In the genomic region with DNA sequence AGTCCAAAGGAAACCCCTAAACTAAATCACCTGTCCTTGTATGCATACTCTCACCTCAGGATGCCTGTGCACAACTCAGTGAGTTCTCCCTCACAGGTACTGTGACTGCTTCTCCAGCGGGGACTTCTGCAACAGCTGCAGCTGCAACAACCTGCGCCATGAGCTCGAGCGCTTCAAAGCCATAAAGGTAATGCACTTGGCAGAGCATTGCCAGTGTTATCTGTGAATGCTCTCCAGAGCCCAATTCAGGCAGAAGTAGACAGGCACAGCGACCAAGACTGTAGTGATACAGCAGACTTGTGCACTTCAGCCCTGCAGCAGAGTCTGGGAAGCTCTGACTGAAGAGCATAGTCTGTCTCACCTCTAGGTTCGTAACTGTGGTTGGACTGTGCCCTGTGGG, we compare ENCODE assay signal across 26 mouse cellular contexts. TPM values are rescaled to one million over a fixed set of nuclear protein-coding genes. Genes with fewer than 3 reads are reported as not detected.
DNase-seq lines count a peak whose midpoint lies in the region; ATAC-seq and TF ChIP-seq lines count a peak whose summit lies in the region.
"Had no signal": no experiment of that assay in that cellular context is flagged by ENCODE, and none has a peak within 500 bp of the region (broad histone marks: within the 10 kb centered on the region; RNA-seq: fewer than 3 reads in every experiment).

No protein-coding gene starts in this region.

- H3K27me3 ChIP-seq in heart, embryonic 13.5 days (replicated peaks) = no peaks in the 10 kb centered on the region; the same call in 1 of the 2 replicates
- no peaks in the 10 kb centered on the region for H3K27me3 ChIP-seq in heart, adult 2 months (ENCODE audit: control insufficient read depth, insufficient read depth, low read length)
- H3K27me3 ChIP-seq in heart, embryonic 16.5 days (ENCODE audit: control insufficient read depth, insufficient read depth, low read length) = no peaks in the 10 kb centered on the region
- no peaks in the 10 kb centered on the region for H3K27me3 ChIP-seq in hindbrain, embryonic 16.5 days (replicated peaks; ENCODE audit: control insufficient read depth, insufficient read depth, low read length)
- no peaks in the 10 kb centered on the region for H3K27me3 ChIP-seq in hindbrain, embryonic 11.5 days (ENCODE audit: control insufficient read depth, insufficient read depth, low read length)
- H3K27me3 ChIP-seq in neural tube, embryonic 15.5 days (replicated peaks) = no peaks in the 10 kb centered on the region
- H3K27me3 ChIP-seq: embryonic facial prominence, embryonic 13.5 days; embryonic facial prominence, embryonic 15.5 days; forebrain, embryonic 12.5 days had no signal

- H3K9ac ChIP-seq in heart, embryonic 13.5 days = no peak overlapping the region
- H3K9ac ChIP-seq in heart, adult 2 months (ENCODE audit: low read depth, low read length) = no peak overlapping the region
- no peak overlapping the region for H3K9ac ChIP-seq in heart, embryonic 16.5 days (ENCODE audit: low read length)
- H3K9ac ChIP-seq in hindbrain, embryonic 16.5 days (ENCODE audit: low read depth, low read length) = no peak overlapping the region
- no peak overlapping the region for H3K9ac ChIP-seq in hindbrain, embryonic 11.5 days (ENCODE audit: low read depth, low read length)
- H3K9ac ChIP-seq in neural tube, embryonic 15.5 days (replicated peaks) = no peak overlapping the region
- H3K9ac ChIP-seq: embryonic facial prominence, embryonic 13.5 days; embryonic facial prominence, embryonic 15.5 days; forebrain, embryonic 12.5 days had no signal

- WGBS in heart, embryonic 13.5 days = 51% methylated on average over 6 of the region's 6 CpGs
- 61% methylated on average over 6 of the region's 6 CpGs for WGBS in heart, adult 2 months
- WGBS in heart, embryonic 16.5 days = 43% methylated on average over 6 of the region's 6 CpGs
- WGBS in hindbrain, embryonic 16.5 days = 82% methylated on average over 6 of the region's 6 CpGs
- 80% methylated on average over 6 of the region's 6 CpGs for WGBS in hindbrain, embryonic 11.5 days
- WGBS in neural tube, embryonic 15.5 days = 53% methylated on average over 6 of the region's 6 CpGs

- no peak overlapping the region for H3K4me3 ChIP-seq in heart, embryonic 13.5 days
- H3K4me3 ChIP-seq in heart, adult 2 months = no peak overlapping the region
- no peak overlapping the region for H3K4me3 ChIP-seq in heart, embryonic 16.5 days (ENCODE audit: low read length)
- H3K4me3 ChIP-seq in hindbrain, embryonic 16.5 days (ENCODE audit: low read length) = no peak overlapping the region
- H3K4me3 ChIP-seq in hindbrain, embryonic 11.5 days (ENCODE audit: low read depth, low read length) = no peak overlapping the region
- no peak overlapping the region for H3K4me3 ChIP-seq in neural tube, embryonic 15.5 days (replicated peaks)
- H3K4me3 ChIP-seq: embryonic facial prominence, embryonic 13.5 days; embryonic facial prominence, embryonic 15.5 days; erythroblast, embryonic 14.5 days; forebrain, embryonic 10.5 days; forebrain, embryonic 12.5 days had no signal

- no peak for ATAC-seq in heart, embryonic 13.5 days (ENCODE audit: extremely low read depth, insufficient number of reproducible peaks, low FRiP score, low TSS enrichment)
- peak; percentile 50; the same call in 1 of the 2 replicates for ATAC-seq in heart, embryonic 16.5 days (replicated peaks; ENCODE audit: extremely low read depth, insufficient read depth, low FRiP score)
- 0 out of 2 replicates have a peak, but pooled peaks have one; percentile 10 for ATAC-seq in hindbrain, embryonic 16.5 days
- no peak for ATAC-seq in hindbrain, embryonic 11.5 days (ENCODE audit: low FRiP score)
- peak; percentile 57; the same call in 1 of the 2 replicates for ATAC-seq in neural tube, embryonic 15.5 days (ENCODE audit: low FRiP score)
- ATAC-seq: forebrain, embryonic 14.5 days had no signal

- H3K4me1 ChIP-seq in heart, embryonic 13.5 days = peaks cover 17% of the 10 kb centered on the region
- H3K4me1 ChIP-seq in heart, adult 2 months (ENCODE audit: control insufficient read depth, insufficient read depth, low read length) = no peaks in the 10 kb centered on the region
- H3K4me1 ChIP-seq in heart, embryonic 16.5 days (ENCODE audit: control insufficient read depth, insufficient read depth, low read length) = peaks cover 13% of the 10 kb centered on the region
- H3K4me1 ChIP-seq in hindbrain, embryonic 16.5 days (ENCODE audit: control insufficient read depth, insufficient read depth, low read depth, low read length) = peaks cover 3% of the 10 kb centered on the region; the same call in 1 of the 2 replicates
- H3K4me1 ChIP-seq in hindbrain, embryonic 11.5 days (replicated peaks; ENCODE audit: control insufficient read depth, insufficient read depth, low read length) = no peaks in the 10 kb centered on the region
- H3K4me1 ChIP-seq in neural tube, embryonic 15.5 days = peaks cover 13% of the 10 kb centered on the region
- H3K4me1 ChIP-seq: embryonic facial prominence, embryonic 13.5 days; embryonic facial prominence, embryonic 15.5 days; forebrain, embryonic 10.5 days; forebrain, embryonic 12.5 days had no signal

- DNase-seq in heart, adult 2 months = no peak
- DNase-seq in heart, postnatal 10 days = no peak
- DNase-seq in hindbrain, embryonic 11.5 days (ENCODE audit: low spot score) = no peak
- no peak for DNase-seq in neural tube, embryonic 10.5 days (ENCODE audit: extremely low spot score, low spot score)
- DNase-seq: adrenal gland, adult 2 months; adrenal gland, postnatal 10 days; adrenal gland, postnatal 25 days; cerebellum, adult 11 months; cerebellum, adult 18-20 months; cerebellum, adult 8-10 months; cerebellum, adult 9-11 months; cerebellum, postnatal 36 days; embryo, embryonic 11 days had no signal

- TF ChIP-seq CTCF in heart, adult 2 months (IDR thresholded peaks at IDR 0.05) = no peak

- peaks cover 8% of the 10 kb centered on the region; the same call in 1 of the 2 replicates for H3K36me3 ChIP-seq in heart, embryonic 13.5 days
- H3K36me3 ChIP-seq in heart, adult 2 months (ENCODE audit: control insufficient read depth, insufficient read depth, low read length) = no peaks in the 10 kb centered on the region
- H3K36me3 ChIP-seq in heart, embryonic 16.5 days (ENCODE audit: control insufficient read depth, insufficient read depth) = peaks cover 7% of the 10 kb centered on the region
- H3K36me3 ChIP-seq in hindbrain, embryonic 16.5 days (ENCODE audit: control insufficient read depth, insufficient read depth, low read length) = no peaks in the 10 kb centered on the region
- H3K36me3 ChIP-seq in hindbrain, embryonic 11.5 days (ENCODE audit: control insufficient read depth, insufficient read depth, low read length) = no peaks in the 10 kb centered on the region
- H3K36me3 ChIP-seq in neural tube, embryonic 15.5 days = no peaks in the 10 kb centered on the region
- H3K36me3 ChIP-seq: embryonic facial prominence, embryonic 13.5 days; embryonic facial prominence, embryonic 15.5 days; forebrain, embryonic 10.5 days; forebrain, embryonic 12.5 days had no signal

- peak overlapping the region; percentile 16 for H3K4me2 ChIP-seq in heart, embryonic 13.5 days
- peak overlapping the region; percentile 3; the same call in 1 of the 2 replicates for H3K4me2 ChIP-seq in heart, embryonic 16.5 days (ENCODE audit: low read depth, low read length)
- H3K4me2 ChIP-seq in hindbrain, embryonic 16.5 days (ENCODE audit: low read length) = no peak overlapping the region
- H3K4me2 ChIP-seq in hindbrain, embryonic 11.5 days (replicated peaks; ENCODE audit: low read depth, low read length) = no peak overlapping the region
- no peak overlapping the region for H3K4me2 ChIP-seq in neural tube, embryonic 15.5 days
- H3K4me2 ChIP-seq: embryonic facial prominence, embryonic 13.5 days; embryonic facial prominence, embryonic 15.5 days; forebrain, embryonic 12.5 days had no signal

- intact Hi-C loops in heart, adult 2 months (cut with DNase I) = no loop called here
- intact Hi-C loops in heart, postnatal 10 days (cut with DNase I) = no loop called here

- H3K9me3 ChIP-seq in heart, embryonic 13.5 days = no peaks in the 10 kb centered on the region
- H3K9me3 ChIP-seq in heart, embryonic 16.5 days (replicated peaks; ENCODE audit: control insufficient read depth, low read length) = no peaks in the 10 kb centered on the region
- no peaks in the 10 kb centered on the region for H3K9me3 ChIP-seq in hindbrain, embryonic 16.5 days (ENCODE audit: control insufficient read depth, low read length)
- H3K9me3 ChIP-seq in hindbrain, embryonic 11.5 days (ENCODE audit: control insufficient read depth, low read length) = 0 out of 2 replicates have a peak, but pooled peaks cover 2% of the 10 kb centered on the region
- H3K9me3 ChIP-seq in neural tube, embryonic 15.5 days (replicated peaks) = no peaks in the 10 kb centered on the region
- H3K9me3 ChIP-seq: embryonic facial prominence, embryonic 13.5 days; embryonic facial prominence, embryonic 15.5 days; forebrain, embryonic 10.5 days; forebrain, embryonic 12.5 days had no signal

- no peaks in the 10 kb centered on the region for H3K79me2 ChIP-seq in heart, adult 2 months (replicated peaks; ENCODE audit: control insufficient read depth, insufficient read depth, low read length)

- no peak for TF ChIP-seq EP300 in heart, adult 2 months (IDR thresholded peaks at IDR 0.05; ENCODE audit: insufficient read depth, low read depth, low read length)

- TF ChIP-seq POLR2A in heart, adult 2 months (IDR thresholded peaks at IDR 0.05; ENCODE audit: insufficient read depth, low read depth, low read length) = no peak

- no peak overlapping the region for H3K27ac ChIP-seq in heart, embryonic 13.5 days (replicated peaks)
- no peak overlapping the region for H3K27ac ChIP-seq in heart, adult 2 months
- no peak overlapping the region for H3K27ac ChIP-seq in heart, embryonic 16.5 days (ENCODE audit: low read length)
- no peak overlapping the region for H3K27ac ChIP-seq in hindbrain, embryonic 16.5 days (ENCODE audit: low read depth, low read length)
- H3K27ac ChIP-seq in hindbrain, embryonic 11.5 days (ENCODE audit: low read depth, low read length) = no peak overlapping the region
- H3K27ac ChIP-seq in neural tube, embryonic 15.5 days (replicated peaks) = no peak overlapping the region
- H3K27ac ChIP-seq: embryonic facial prominence, embryonic 13.5 days; embryonic facial prominence, embryonic 15.5 days; forebrain, embryonic 10.5 days; forebrain, embryonic 12.5 days had no signal

RNA-seq across cellular contexts. Expression of a gene that starts 12.0 kb away (rescaled TPM):
- polyA plus RNA-seq in heart, embryonic 13.5 days (2015; fragmentation: Nextera tagmentation; extraction: Ambion mirVana) = 5.5 and 7.0 TPM in 2 replicates
- not detected for total RNA-seq in heart, adult 2 months (2021)
- polyA plus RNA-seq in heart, adult 2 months (2012; rRNA removed) = 0.14 TPM in 1 of 2 replicates, not detected in the other
- 5.9 and 8.9 TPM in 2 replicates for polyA plus RNA-seq in heart, embryonic 16.5 days (2015; fragmentation: Nextera tagmentation; extraction: Ambion mirVana)
- total RNA-seq in heart, postnatal 10 days (2021) = not detected
- 24.3 and 25.3 TPM in 2 replicates for polyA plus RNA-seq in hindbrain, embryonic 16.5 days (2015; fragmentation: Nextera tagmentation; extraction: Ambion mirVana)
- 1.3 and 3.5 TPM in 2 replicates for polyA plus RNA-seq in hindbrain, embryonic 11.5 days (2014; fragmentation: Nextera tagmentation; extraction: Ambion mirVana)
- 39.2 and 47.3 TPM in 2 replicates for polyA plus RNA-seq in neural tube, embryonic 15.5 days (2015; fragmentation: Nextera tagmentation; extraction: Ambion mirVana)
- total RNA-seq: common myeloid progenitor, adult 5-6 weeks; MEL had no signal
- polyA plus RNA-seq: C2C12; erythroblast, embryonic 14.5 days had no signal

RNA-seq across cellular contexts. Expression of a gene that starts 13.7 kb away (rescaled TPM):
- 0.57 and 0.75 TPM in 2 replicates for polyA plus RNA-seq in heart, embryonic 13.5 days (2015; fragmentation: Nextera tagmentation; extraction: Ambion mirVana)
- total RNA-seq in heart, adult 2 months (2021) = 1 to 10 TPM; 2.5 to 2.6 TPM
- 1.8 and 2.2 TPM in 2 replicates for polyA plus RNA-seq in heart, adult 2 months (2012; rRNA removed)
- polyA plus RNA-seq in heart, embryonic 16.5 days (2015; fragmentation: Nextera tagmentation; extraction: Ambion mirVana) = 1.0 and 1.5 TPM in 2 replicates
- total RNA-seq in heart, postnatal 10 days (2021) = 1 to 10 TPM; 3.1 to 4.3 TPM
- 0.36 and 0.44 TPM in 2 replicates for polyA plus RNA-seq in hindbrain, embryonic 16.5 days (2015; fragmentation: Nextera tagmentation; extraction: Ambion mirVana)
- polyA plus RNA-seq in hindbrain, embryonic 11.5 days (2014; fragmentation: Nextera tagmentation; extraction: Ambion mirVana) = 0.36 and 0.38 TPM in 2 replicates
- 0.33 and 0.38 TPM in 2 replicates for polyA plus RNA-seq in neural tube, embryonic 15.5 days (2015; fragmentation: Nextera tagmentation; extraction: Ambion mirVana)

Comparison
In these comparisons a context has a peak if more than half of its experiments do, and no peak if none do; other contexts are left out.
1. ATAC-seq: peak in heart, embryonic 16.5 days (single experiment), hindbrain, embryonic 16.5 days (single experiment) and neural tube, embryonic 15.5 days (single experiment); none in heart, embryonic 13.5 days (single experiment) and hindbrain, embryonic 11.5 days (single experiment).
2. H3K4me2 ChIP-seq: peak in heart, embryonic 13.5 days (single experiment) and heart, embryonic 16.5 days (single experiment); none in hindbrain, embryonic 16.5 days (single experiment), hindbrain, embryonic 11.5 days (single experiment) and neural tube, embryonic 15.5 days (single experiment).